Mouse (Mus musculus) kidney, postnatal 0 days (tissue): ENCODE measurements around the gene Gnao1. TPM values are rescaled to one million over a fixed set of nuclear protein-coding genes. Genes with fewer than 3 reads are reported as not detected.

Source experiments
- ATAC-seq: fragments of 200-750 bp; cut with Nextera tagmentation; replicated peaks from 2 replicates; pipeline ENCODE4 v1.8.0; 2017; ENCODE audit warnings: low read depth, moderate number of reproducible peaks, moderate TSS enrichment, moderate library complexity; ENCODE audit not compliant: low FRiP score
- DNase-seq: peaks from one replicate; pipeline ENCODE4 v3.0.0-alpha.2; 2016; ENCODE audit warnings: low spot score
- H3K27ac ChIP-seq: fragments of 300-500 bp; sonication (generic); 2 replicates; pipeline ENCODE4 v1.5.1; 2014; ENCODE audit warnings: mild to moderate bottlenecking
- H3K27me3 ChIP-seq: fragments of 300-500 bp; sonication (generic); 2 replicates; pipeline ENCODE4 v1.6.1; 2014; ENCODE audit warnings: low read length, mixed read lengths; ENCODE audit not compliant: insufficient read depth
- H3K36me3 ChIP-seq: fragments of 300-500 bp; sonication (generic); 2 replicates; pipeline ENCODE4 v1.6.1; 2014; ENCODE audit warnings: low read length, mixed read lengths; ENCODE audit not compliant: insufficient read depth
- H3K4me1 ChIP-seq: fragments of 300-500 bp; sonication (generic); replicated peaks from 2 replicates; pipeline ENCODE4 v1.6.1; 2014; ENCODE audit warnings: antibody characterized with exemption, low read length, mixed read lengths; ENCODE audit not compliant: insufficient read depth
- H3K4me2 ChIP-seq: fragments of 300-500 bp; sonication (generic); 2 replicates; pipeline ENCODE4 v1.6.1; 2014; ENCODE audit warnings: mild to moderate bottlenecking, low read length, moderate library complexity, mixed read lengths
- H3K4me3 ChIP-seq: fragments of 300-500 bp; sonication (generic); replicated peaks from 2 replicates; pipeline ENCODE4 v1.5.1; 2014; ENCODE audit warnings: low read depth, low read length
- H3K9ac ChIP-seq: fragments of 300-500 bp; sonication (generic); 2 replicates; pipeline ENCODE4 v1.6.1; 2014; ENCODE audit warnings: low read depth, low read length
- H3K9me3 ChIP-seq: fragments of 300-500 bp; sonication (generic); replicated peaks from 2 replicates; pipeline ENCODE4 v1.6.1; 2016; ENCODE audit warnings: low read length, inconsistent platforms, mixed read lengths
- CTCF ChIP-seq: IDR thresholded peaks from 2 replicates; pipeline ENCODE4 v1.5.1; 2016; ENCODE audit warnings: antibody characterized with exemption, low read depth, mild to moderate bottlenecking, moderate library complexity
- WGBS: fragments of 180-500 bp; shearing (Covaris S2); extraction: QIAGEN DNeasy Blood & Tissue Kit; methylation state at CpG from one replicate; pipeline ENCODE4 v1.1.7; 2014; 5-methylcytosine and 5-hydroxymethylcytosine counted together
- polyA plus RNA-seq: library from polyadenylated mRNA; unstranded; fragments of >200 nt; fragmentation: Nextera tagmentation; extraction: Ambion mirVana; gene quantifications from 2 replicates; pipeline ENCODE4 v1.2.1, GENCODE M21; 2015

The Gnao1 gene
- polyA plus RNA-seq, 1 experiment from 2014 or later: 1.7 TPM

DNA sequence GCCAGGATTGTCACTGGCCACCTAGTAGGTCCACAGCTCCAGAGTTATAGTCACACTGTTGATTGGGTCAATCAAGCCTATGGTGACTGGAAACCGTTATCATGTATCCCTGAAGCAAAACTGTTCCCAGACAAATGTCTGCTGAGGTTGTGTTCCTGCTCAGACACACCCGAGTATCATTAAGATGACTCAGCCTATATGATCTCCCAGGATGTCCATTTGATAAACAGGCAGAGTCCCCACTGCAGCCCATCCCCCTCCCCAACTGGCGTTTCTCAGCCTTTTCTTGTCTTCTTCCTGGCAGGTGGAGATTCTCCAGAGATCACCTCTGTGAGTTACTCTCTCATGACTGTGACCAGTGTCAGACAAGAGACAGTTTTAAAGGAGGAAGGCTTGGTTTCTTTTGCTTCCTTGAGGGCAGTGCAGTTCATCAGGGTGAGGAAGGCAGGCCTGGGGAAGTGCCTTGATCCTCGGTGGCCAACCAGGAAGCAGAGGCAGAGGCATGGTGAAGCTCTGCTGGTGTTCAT is 78.4 kb downstream of the Gnao1 start:
- WGBS: 66% methylated on average over 4 of the region's 4 CpGs
- no peak for DNase-seq
- Histone ChIP-seq H3K9me3 (no peaks in the 10 kb centered on the region), H3K9ac (no peak overlapping the region), H3K27me3 (no peaks in the 10 kb centered on the region), H3K4me2 (no peak overlapping the region), H3K27ac (no peak overlapping the region), H3K4me1 (no peaks in the 10 kb centered on the region), H3K36me3 (no peaks in the 10 kb centered on the region), H3K4me3 (no peak overlapping the region)
- TF ChIP-seq CTCF: no peak
- ATAC-seq: no peak

DNA sequence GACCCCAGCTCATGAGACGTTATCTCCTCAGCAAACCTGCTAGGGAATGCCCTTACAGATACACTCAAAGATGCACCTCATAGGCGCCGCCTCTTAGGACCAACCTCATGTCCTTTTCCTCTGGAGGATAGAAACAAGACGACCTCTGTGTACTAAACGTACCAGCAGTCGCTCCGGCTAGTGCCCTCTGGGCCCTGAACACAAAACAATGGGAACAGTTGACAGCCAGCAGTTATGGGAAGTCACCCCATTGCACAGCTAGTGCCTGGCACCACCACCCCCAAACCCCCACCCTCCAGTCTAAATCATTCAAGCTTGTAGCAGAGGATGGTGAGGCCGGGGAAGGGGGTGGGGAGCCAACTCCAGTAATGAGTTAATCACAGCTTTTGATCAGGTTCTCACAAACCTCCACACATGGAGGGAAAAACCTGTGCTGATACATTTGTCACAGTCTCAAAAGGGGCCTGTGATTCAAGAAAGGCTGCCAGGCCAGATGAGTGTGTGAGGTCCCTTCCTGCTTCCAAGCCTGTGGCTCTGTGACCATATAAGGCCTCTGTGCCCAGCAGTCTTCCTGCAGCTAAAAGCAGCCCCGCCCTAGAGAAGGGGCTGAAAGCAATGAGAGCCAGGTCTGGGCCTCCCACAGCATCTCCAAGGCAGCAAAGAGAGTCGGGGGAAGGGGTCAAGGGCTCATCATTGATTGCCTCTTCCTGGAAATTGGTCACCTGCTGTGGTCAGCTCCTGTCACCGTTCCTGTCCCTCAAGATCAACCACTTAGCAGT is 79.1 kb downstream of the Gnao1 start:
- H3K4me1 ChIP-seq: no peaks in the 10 kb centered on the region
- no peak overlapping the region for H3K9ac ChIP-seq
- H3K36me3 ChIP-seq: no peaks in the 10 kb centered on the region
- no peak overlapping the region for H3K4me3 ChIP-seq
- no peak overlapping the region for H3K27ac ChIP-seq
- no peaks in the 10 kb centered on the region for H3K27me3 ChIP-seq
- no peaks in the 10 kb centered on the region for H3K9me3 ChIP-seq
- WGBS: 55% methylated on average over 11 of the region's 11 CpGs
- no peak for ATAC-seq
- DNase-seq: no peak
- H3K4me2 ChIP-seq: no peak overlapping the region
- TF ChIP-seq CTCF: no peak

- no peak overlapping the region for H3K4me3 ChIP-seq
Measured at GRCm38 (mm10) chr8:93893556-93893955, 83.8 kb downstream of the Gnao1 start.

DNA sequence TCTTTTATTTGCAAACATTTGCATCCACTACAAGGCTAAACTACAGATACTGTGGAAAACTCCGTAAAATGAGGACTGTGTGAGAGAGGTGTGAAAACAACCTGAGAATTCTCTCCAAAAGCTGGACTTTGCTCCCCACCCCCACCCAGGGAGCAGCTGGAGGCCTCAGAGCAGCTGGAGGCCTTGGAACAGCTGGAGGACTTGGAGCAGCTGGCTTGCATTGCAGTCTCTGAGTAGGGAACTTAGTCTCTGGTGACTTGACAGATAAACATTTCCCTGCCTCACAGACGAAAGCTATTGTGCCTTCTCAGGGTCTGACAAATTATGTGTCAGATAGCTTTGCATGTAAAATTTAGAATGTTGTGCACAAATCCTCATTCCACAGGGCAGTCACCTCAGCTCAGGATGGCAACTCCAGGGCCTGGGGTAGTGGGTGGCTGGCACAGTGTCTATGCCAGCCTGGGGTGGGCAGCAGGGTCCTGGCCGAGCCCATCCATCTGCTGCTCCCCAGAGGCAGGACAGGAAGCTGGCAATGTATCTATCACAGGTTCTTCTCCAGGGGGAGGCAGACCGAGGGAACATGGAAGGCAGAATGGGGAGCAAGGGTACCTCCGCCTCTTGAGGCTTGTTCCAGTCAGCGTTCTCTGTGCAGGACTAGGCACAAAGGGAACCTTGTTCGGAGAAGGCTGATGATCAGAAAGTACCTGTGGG is 87.2 kb downstream of the Gnao1 start:
- Histone ChIP-seq H3K9me3 (no peaks in the 10 kb centered on the region), H3K4me1 (no peaks in the 10 kb centered on the region), H3K4me2 (no peak overlapping the region), H3K4me3 (no peak overlapping the region), H3K36me3 (no peaks in the 10 kb centered on the region), H3K9ac (no peak overlapping the region), H3K27ac (no peak overlapping the region), H3K27me3 (no peaks in the 10 kb centered on the region)
- WGBS: 79% methylated on average over 7 of the region's 7 CpGs
- ATAC-seq (no peak), DNase-seq (no peak)
- TF ChIP-seq CTCF: no peak

More at GRCm38 (mm10) chr8:93893556-93893955, 83.8 kb downstream of the Gnao1 start:
- TF ChIP-seq CTCF: no peak
- 77% methylated on average over 3 of the region's 3 CpGs for WGBS
- DNase-seq (no peak), ATAC-seq (no peak)
- Histone ChIP-seq H3K36me3 (no peaks in the 10 kb centered on the region), H3K4me1 (no peaks in the 10 kb centered on the region), H3K9ac (no peak overlapping the region), H3K27ac (no peak overlapping the region), H3K27me3 (no peaks in the 10 kb centered on the region), H3K4me2 (no peak overlapping the region), H3K9me3 (no peaks in the 10 kb centered on the region)

GRCm38 (mm10) chr8:93898570-93898969 is 88.8 kb downstream of the Gnao1 start:
- Histone ChIP-seq H3K36me3 (no peaks in the 10 kb centered on the region), H3K4me3 (no peak overlapping the region), H3K27ac (no peak overlapping the region), H3K4me2 (no peak overlapping the region), H3K9me3 (no peaks in the 10 kb centered on the region), H3K9ac (no peak overlapping the region), H3K27me3 (no peaks in the 10 kb centered on the region), H3K4me1 (no peaks in the 10 kb centered on the region)
- 84% methylated on average over 4 of the region's 4 CpGs for WGBS
- DNase-seq (no peak), ATAC-seq (no peak)
- TF ChIP-seq CTCF: no peak

GRCm38 (mm10) chr8:93902040-93902439 is 92.3 kb downstream of the Gnao1 start:
- no peak for TF ChIP-seq CTCF
- WGBS: 74% methylated on average over 3 of the region's 3 CpGs
- Histone ChIP-seq H3K36me3 (no peaks in the 10 kb centered on the region), H3K9ac (no peak overlapping the region), H3K27ac (no peak overlapping the region), H3K4me1 (no peaks in the 10 kb centered on the region), H3K9me3 (no peaks in the 10 kb centered on the region), H3K27me3 (no peaks in the 10 kb centered on the region), H3K4me3 (no peak overlapping the region), H3K4me2 (no peak overlapping the region)
- no peak for DNase-seq
- ATAC-seq: no peak
